Comparison of ENCODE assay signal across 11 mouse cellular contexts in the genomic region with DNA sequence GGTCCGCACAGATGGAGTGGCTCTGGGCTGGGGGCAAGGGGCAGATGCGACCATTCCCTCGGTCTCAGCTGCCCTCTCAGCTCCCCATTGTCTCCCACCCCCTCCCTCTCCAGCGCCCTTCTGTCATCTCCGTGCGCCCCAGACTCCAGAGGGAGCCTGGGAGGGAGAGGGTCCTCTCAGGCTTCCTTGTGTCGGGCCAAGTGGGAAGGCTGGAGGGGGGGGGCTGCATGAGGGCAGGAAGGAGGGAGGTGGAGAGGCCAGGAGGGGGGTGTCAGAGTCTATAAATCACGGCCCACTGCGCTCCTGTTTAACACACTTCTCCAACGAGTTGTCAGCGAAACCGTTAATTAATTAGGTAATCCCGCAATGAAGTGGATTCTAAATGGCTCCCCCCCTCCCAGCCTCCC.
A peak's percentile ranks its signal among the peaks of the same experiment; 100 is the strongest.
DNase-seq lines count a peak whose midpoint lies in the region; ATAC-seq lines count a peak whose summit lies in the region.
"Had no signal": no experiment of that assay in that cellular context is flagged by ENCODE, and none has a peak within 500 bp of the region (broad histone marks: within the 10 kb centered on the region; RNA-seq: fewer than 3 reads in every experiment).

No protein-coding gene starts in this region.

- H3K27me3 ChIP-seq in intestine, embryonic 14.5 days (replicated peaks; ENCODE audit: control insufficient read depth, insufficient read depth, low read length) = peaks cover 61% of the 10 kb centered on the region
- H3K27me3 ChIP-seq in intestine, embryonic 16.5 days (replicated peaks; ENCODE audit: control insufficient read depth, insufficient read depth, low read length) = peaks cover 55% of the 10 kb centered on the region
- peaks cover 77% of the 10 kb centered on the region for H3K27me3 ChIP-seq in embryonic facial prominence, embryonic 10.5 days (replicated peaks; ENCODE audit: low read depth, poor library complexity, severe bottlenecking)
- peaks cover 81% of the 10 kb centered on the region for H3K27me3 ChIP-seq in hindbrain, embryonic 10.5 days (ENCODE audit: insufficient read depth, poor library complexity, severe bottlenecking)
- H3K27me3 ChIP-seq in midbrain, embryonic 13.5 days = peaks cover 69% of the 10 kb centered on the region

- H3K9me3 ChIP-seq in intestine, embryonic 14.5 days (ENCODE audit: control insufficient read depth, low read length) = no peaks in the 10 kb centered on the region
- no peaks in the 10 kb centered on the region for H3K9me3 ChIP-seq in intestine, embryonic 16.5 days (ENCODE audit: control insufficient read depth, low read length)
- no peaks in the 10 kb centered on the region for H3K9me3 ChIP-seq in embryonic facial prominence, embryonic 10.5 days
- no peaks in the 10 kb centered on the region for H3K9me3 ChIP-seq in hindbrain, embryonic 10.5 days
- no peaks in the 10 kb centered on the region for H3K9me3 ChIP-seq in midbrain, embryonic 13.5 days

- no peak overlapping the region for H3K4me3 ChIP-seq in intestine, embryonic 14.5 days (ENCODE audit: low read depth, low read length)
- no peak overlapping the region for H3K4me3 ChIP-seq in intestine, embryonic 16.5 days (ENCODE audit: low read length)
- peak overlapping the region; percentile 40 for H3K4me3 ChIP-seq in embryonic facial prominence, embryonic 10.5 days
- peak overlapping the region; percentile 32 for H3K4me3 ChIP-seq in hindbrain, embryonic 10.5 days
- no peak overlapping the region for H3K4me3 ChIP-seq in midbrain, embryonic 13.5 days (replicated peaks)

- H3K36me3 ChIP-seq in intestine, embryonic 14.5 days (ENCODE audit: control insufficient read depth, insufficient read depth, low read length) = no peaks in the 10 kb centered on the region
- no peaks in the 10 kb centered on the region for H3K36me3 ChIP-seq in intestine, embryonic 16.5 days (ENCODE audit: control insufficient read depth, insufficient read depth, low read length)
- no peaks in the 10 kb centered on the region for H3K36me3 ChIP-seq in embryonic facial prominence, embryonic 10.5 days (replicated peaks)
- H3K36me3 ChIP-seq in hindbrain, embryonic 10.5 days = no peaks in the 10 kb centered on the region
- no peaks in the 10 kb centered on the region for H3K36me3 ChIP-seq in midbrain, embryonic 13.5 days

- DNase-seq in intestine, embryonic 14.5 days (ENCODE audit: low spot score) = no peak
- peak; percentile 27 for DNase-seq in embryonic facial prominence, embryonic 10.5 days (ENCODE audit: low spot score)
- peak; percentile 34 for DNase-seq in hindbrain, embryonic 10.5 days (ENCODE audit: low spot score)
- DNase-seq in yolk sac, embryonic 10.5 days (ENCODE audit: low spot score) = no peak
- DNase-seq in testis, postnatal 14 days (ENCODE audit: low spot score) = no peak
- DNase-seq in urinary bladder, postnatal 14 days (ENCODE audit: low spot score) = no peak
- DNase-seq: cerebellum, adult 18-20 months; thymus, postnatal 25 days had no signal

- H3K9ac ChIP-seq in intestine, embryonic 14.5 days (ENCODE audit: low read length) = no peak overlapping the region
- no peak overlapping the region for H3K9ac ChIP-seq in intestine, embryonic 16.5 days (ENCODE audit: low read depth, low read length)
- H3K9ac ChIP-seq in midbrain, embryonic 13.5 days (replicated peaks) = peak overlapping the region; percentile 36; the same call in 1 of the 2 replicates
- H3K9ac ChIP-seq: liver, embryonic 14.5 days had no signal

- ATAC-seq in intestine, embryonic 14.5 days (replicated peaks; ENCODE audit: low FRiP score, low TSS enrichment, low read depth) = no peak
- ATAC-seq in intestine, embryonic 16.5 days = no peak
- ATAC-seq in midbrain, embryonic 13.5 days = 0 out of 2 replicates have a peak, but pooled peaks have one; percentile 25

- 13% methylated on average over 13 of the region's 13 CpGs for whole genome bisulfite sequencing in intestine, embryonic 14.5 days
- WGBS in intestine, embryonic 16.5 days = 24% methylated on average over 13 of the region's 13 CpGs
- WGBS in embryonic facial prominence, embryonic 10.5 days = 27% methylated on average over 13 of the region's 13 CpGs
- 28% methylated on average over 13 of the region's 13 CpGs for WGBS in hindbrain, embryonic 10.5 days
- 12% methylated on average over 13 of the region's 13 CpGs for WGBS in midbrain, embryonic 13.5 days

- no peak overlapping the region for H3K27ac ChIP-seq in intestine, embryonic 14.5 days (ENCODE audit: low read depth)
- no peak overlapping the region for H3K27ac ChIP-seq in intestine, embryonic 16.5 days (ENCODE audit: low read length)
- 0 out of 2 replicates have a peak overlapping the region, but pooled peaks have one; percentile 35 for H3K27ac ChIP-seq in embryonic facial prominence, embryonic 10.5 days (replicated peaks)
- H3K27ac ChIP-seq in hindbrain, embryonic 10.5 days = peak overlapping the region; percentile 60
- H3K27ac ChIP-seq in midbrain, embryonic 13.5 days = 0 out of 2 replicates have a peak overlapping the region, but pooled peaks have one; percentile 28
- H3K27ac ChIP-seq: liver, embryonic 14.5 days had no signal

- H3K4me2 ChIP-seq in intestine, embryonic 14.5 days (ENCODE audit: low read length) = peak overlapping the region; percentile 26; the same call in 1 of the 2 replicates
- no peak overlapping the region for H3K4me2 ChIP-seq in intestine, embryonic 16.5 days (ENCODE audit: low read depth, low read length)
- peak overlapping the region; percentile 37 for H3K4me2 ChIP-seq in midbrain, embryonic 13.5 days (replicated peaks)

- H3K4me1 ChIP-seq in intestine, embryonic 14.5 days (replicated peaks; ENCODE audit: control insufficient read depth, insufficient read depth, low read length) = 0 out of 2 replicates have a peak, but pooled peaks cover 6% of the 10 kb centered on the region
- H3K4me1 ChIP-seq in intestine, embryonic 16.5 days (ENCODE audit: control insufficient read depth, insufficient read depth, low read length) = peaks cover 7% of the 10 kb centered on the region; the same call in 1 of the 2 replicates
- peaks cover 27% of the 10 kb centered on the region for H3K4me1 ChIP-seq in embryonic facial prominence, embryonic 10.5 days
- H3K4me1 ChIP-seq in hindbrain, embryonic 10.5 days (replicated peaks) = peaks cover 48% of the 10 kb centered on the region
- peaks cover 42% of the 10 kb centered on the region for H3K4me1 ChIP-seq in midbrain, embryonic 13.5 days (replicated peaks)

Comparison
In these comparisons a context has a peak if more than half of its experiments do, and no peak if none do; other contexts are left out.
1. DNase-seq: peak in embryonic facial prominence, embryonic 10.5 days (single experiment) and hindbrain, embryonic 10.5 days (single experiment); none in intestine, embryonic 14.5 days (single experiment), yolk sac, embryonic 10.5 days (single experiment), testis, postnatal 14 days (single experiment) and urinary bladder, postnatal 14 days (single experiment).
2. H3K27ac ChIP-seq: peak in embryonic facial prominence, embryonic 10.5 days (single experiment), hindbrain, embryonic 10.5 days (single experiment) and midbrain, embryonic 13.5 days (single experiment); none in intestine, embryonic 14.5 days (single experiment) and intestine, embryonic 16.5 days (single experiment).
3. H3K4me3 ChIP-seq: peak in embryonic facial prominence, embryonic 10.5 days (single experiment) and hindbrain, embryonic 10.5 days (single experiment); none in intestine, embryonic 14.5 days (single experiment), intestine, embryonic 16.5 days (single experiment) and midbrain, embryonic 13.5 days (single experiment).